Mouse (Mus musculus): ENCODE results near the gene Egfem1.

DNA sequence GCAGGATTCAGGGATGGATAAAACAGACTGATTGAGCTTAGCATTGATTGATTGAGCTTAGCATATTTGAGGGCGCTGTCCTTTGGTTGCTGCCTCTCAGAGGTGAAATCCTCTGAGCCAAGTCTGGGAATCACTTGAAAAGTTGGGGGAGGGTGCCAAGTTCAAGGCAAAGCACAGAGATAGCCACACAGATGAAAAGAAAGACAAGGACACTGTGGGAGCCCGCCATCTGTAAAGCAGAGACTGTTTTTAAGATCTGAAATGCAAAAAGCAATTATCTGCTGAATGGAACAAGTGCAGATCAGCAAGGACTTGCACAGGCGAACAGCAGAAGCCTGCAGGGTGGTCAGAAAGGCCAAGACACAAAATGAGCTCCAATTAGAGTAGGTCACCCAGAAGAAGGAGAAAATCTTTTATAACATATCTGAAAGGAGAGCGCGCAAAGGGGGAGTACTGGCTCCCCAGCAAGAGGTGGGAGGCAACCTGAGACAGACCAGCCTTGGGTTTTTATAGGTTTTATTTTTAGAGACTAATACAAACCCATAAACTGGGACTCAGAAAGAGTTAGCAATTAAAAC is 367.1 kb downstream of the Egfem1 start:
- no peak for TF ChIP-seq CTCF (IDR thresholded peaks at IDR 0.05; ENCODE audit: low read depth)
- TF ChIP-seq EP300 (IDR thresholded peaks at IDR 0.05; ENCODE audit: low read depth), result no peak
